Mouse (Mus musculus) hindbrain, embryonic 11.5 days (tissue): ENCODE results near the gene Samd9l. TPM values are rescaled to one million over a fixed set of nuclear protein-coding genes. Genes with fewer than 3 reads are reported as not detected.

ENCODE experiments used
- polyA plus RNA-seq: library from polyadenylated mRNA; unstranded; fragments of >200 nt; fragmentation: Nextera tagmentation; extraction: Ambion mirVana; gene quantifications from 2 replicates; pipeline ENCODE4 v1.2.1, GENCODE M21; 2014

Samd9l gene
- polyA plus RNA-seq, 1 experiment from 2014 or later, result 0.83 TPM

Other genes starting within 250 kb of the Samd9l start
- 2.2 and 2.8 TPM in 2 replicates for gene Hepacam2, start 98.7 kb upstream of the Samd9l start, polyA plus RNA-seq
- 39.5 and 45.4 TPM in 2 replicates for gene Vps50, start 98.8 kb upstream of the Samd9l start, polyA plus RNA-seq